Mouse (Mus musculus): Measurements from ENCODE around the gene Fhdc1. TPM values are rescaled to one million over a fixed set of nuclear protein-coding genes. Genes with fewer than 3 reads are reported as not detected.

Fhdc1 gene
- total RNA-seq, 2 experiments from 2014 or later = 3.3 to 4.5 TPM

GRCm38 (mm10) chr3:84435288-84436043, 44.8 kb downstream of the Fhdc1 start:
- peak in 1 of 2 experiments; percentile 61 for DNase-seq (ENCODE audit: low spot score in 2 of 2)

- DNase-seq (ENCODE audit: low spot score in 2 of 2) = no peak
These were observed 47.3 kb downstream of the Fhdc1 start for GRCm38 (mm10) chr3:84432797-84433445.

GRCm38 (mm10) chr3:84431257-84431656, 49.0 kb downstream of the Fhdc1 start:
- DNase-seq (ENCODE audit: low spot score in 2 of 2) = no peak

GRCm38 (mm10) chr3:84430152-84430551, 50.1 kb downstream of the Fhdc1 start:
- DNase-seq (ENCODE audit: low spot score in 2 of 2) = no peak

GRCm38 (mm10) chr3:84428994-84429725, 51.1 kb downstream of the Fhdc1 start:
- DNase-seq (ENCODE audit: low spot score in 2 of 2) = no peak

- no peak for DNase-seq (ENCODE audit: low spot score in 2 of 2)
These were observed 52.5 kb downstream of the Fhdc1 start for GRCm38 (mm10) chr3:84427779-84428178.

- DNase-seq (ENCODE audit: low spot score in 2 of 2) = no peak
These were observed 57.9 kb downstream of the Fhdc1 start for GRCm38 (mm10) chr3:84422340-84422739.

- no peak for DNase-seq (ENCODE audit: low spot score in 2 of 2)
These were observed 66.4 kb downstream of the Fhdc1 start for GRCm38 (mm10) chr3:84413868-84414267.

GRCm38 (mm10) chr3:84412920-84413319, 67.3 kb downstream of the Fhdc1 start:
- DNase-seq (ENCODE audit: low spot score in 2 of 2) = no peak

- no peak for DNase-seq (ENCODE audit: low spot score in 2 of 2)
These were observed 70.8 kb downstream of the Fhdc1 start for GRCm38 (mm10) chr3:84409474-84409862.

- no peak for DNase-seq (ENCODE audit: low spot score in 2 of 2)
These were observed 71.3 kb downstream of the Fhdc1 start for GRCm38 (mm10) chr3:84408756-84409473.

GRCm38 (mm10) chr3:84405523-84405922, 74.7 kb downstream of the Fhdc1 start:
- no peak for DNase-seq (ENCODE audit: low spot score in 2 of 2)

GRCm38 (mm10) chr3:84403389-84403788, 76.8 kb downstream of the Fhdc1 start:
- no peak for DNase-seq (ENCODE audit: low spot score in 2 of 2)

- DNase-seq (ENCODE audit: low spot score in 2 of 2) = no peak
These were observed 77.5 kb downstream of the Fhdc1 start for GRCm38 (mm10) chr3:84402716-84403115.

GRCm38 (mm10) chr3:84397976-84398375, 82.3 kb downstream of the Fhdc1 start:
- DNase-seq (ENCODE audit: low spot score in 2 of 2) = no peak

- DNase-seq (ENCODE audit: low spot score in 2 of 2) = no peak
These were observed 84.0 kb downstream of the Fhdc1 start for GRCm38 (mm10) chr3:84396240-84396639.

- no peak for DNase-seq (ENCODE audit: low spot score in 2 of 2)
These were observed 84.4 kb downstream of the Fhdc1 start for GRCm38 (mm10) chr3:84395840-84396239.

GRCm38 (mm10) chr3:84394841-84395447, 85.3 kb downstream of the Fhdc1 start:
- no peak for DNase-seq (ENCODE audit: low spot score in 2 of 2)

All from gastrocnemius, postnatal 4 days (tissue).